Mouse (Mus musculus) liver, postnatal 0 days (tissue): ENCODE data around the gene Tnrc6a.

ENCODE experiments used
- CTCF ChIP-seq: sonication (generic); IDR thresholded peaks from 2 replicates; pipeline ENCODE4 v1.5.1; 2016; ENCODE audit warnings: antibody characterized with exemption, low read depth
- EP300 ChIP-seq: IDR thresholded peaks from 2 replicates; pipeline ENCODE4 v1.6.1; 2016; ENCODE audit warnings: antibody characterized with exemption, low read depth, mild to moderate bottlenecking

DNA sequence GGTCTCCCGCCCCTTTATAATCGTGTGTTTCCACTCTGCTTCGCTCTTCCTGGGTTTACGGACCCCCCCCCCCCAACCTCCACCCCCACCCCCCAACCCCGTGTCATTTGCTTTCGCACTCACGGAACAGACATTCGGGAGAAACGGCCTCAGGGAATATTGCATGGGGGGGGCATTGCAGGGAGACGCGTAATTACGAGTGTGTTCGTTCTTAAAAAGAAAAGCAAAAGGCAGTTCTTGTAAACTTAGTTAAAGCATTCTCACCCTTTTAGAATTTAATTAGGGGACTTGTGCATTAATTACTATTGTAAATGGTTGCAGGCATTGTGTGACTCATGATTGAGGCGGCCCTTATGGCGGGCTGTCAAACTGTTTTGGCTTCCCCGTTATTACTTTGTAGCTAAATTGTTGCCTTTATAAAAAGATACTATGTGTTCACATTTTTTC lies 1.1 kb downstream of the Tnrc6a start:
- TF ChIP-seq CTCF (no peak), EP300 (no peak)
